Mouse (Mus musculus) G1E (cell line): ENCODE measurements around the gene Cacng5.

Experiments used
- CTCF ChIP-seq: IDR thresholded peaks from 2 replicates; pipeline ENCODE4 v1.5.1; 2012; ENCODE audit warnings: low read depth, low read length, inconsistent platforms, mixed read lengths
- GATA1 ChIP-seq: IDR thresholded peaks from 2 replicates; pipeline ENCODE4 v1.6.1; 2012; ENCODE audit warnings: borderline replicate concordance, low read length, inconsistent platforms, mixed read lengths
- GATA2 ChIP-seq: IDR thresholded peaks from 2 replicates; pipeline ENCODE4 v1.6.1; 2012; ENCODE audit warnings: low read depth, low read length, inconsistent platforms, borderline replicate concordance
- POLR2AphosphoS5 ChIP-seq: IDR thresholded peaks from 2 replicates; pipeline ENCODE4 v1.6.1; 2012; ENCODE audit warnings: low read depth, low read length, inconsistent platforms; ENCODE audit not compliant: insufficient replicate concordance
- TAL1 ChIP-seq: conservative IDR thresholded peaks from 2 replicates; pipeline ENCODE4 v1.6.1; 2012; ENCODE audit warnings: low read depth, low read length, inconsistent platforms, mixed read lengths

DNA sequence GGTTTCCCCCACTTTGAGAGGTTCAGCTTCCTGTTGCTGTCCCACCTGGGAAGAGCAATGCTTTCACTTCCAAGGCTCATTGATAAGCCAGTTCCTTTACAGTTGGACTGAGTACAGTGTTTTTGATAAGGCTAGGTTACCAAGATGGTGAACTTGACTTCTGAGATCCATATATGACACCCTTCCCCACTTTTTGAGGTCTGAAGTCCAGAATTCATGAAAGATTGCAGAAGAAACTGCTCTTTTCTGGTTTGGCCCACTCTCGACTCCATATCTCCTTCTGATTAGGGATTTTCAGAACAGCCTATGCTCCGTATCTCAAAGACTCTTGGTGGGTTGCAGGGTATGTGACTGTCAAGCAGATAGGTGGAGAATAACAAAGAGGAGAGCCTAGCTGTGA lies 22.1 kb upstream of the Cacng5 start:
- TF ChIP-seq CTCF (no peak), POLR2AphosphoS5 (no peak), GATA2 (no peak), GATA1 (no peak), TAL1 (no peak)
